Comparison of ENCODE assay signal across 10 mouse cellular contexts in genomic region chr4:34966336-34966957, GRCm38 (mm10).
A peak's percentile ranks its signal among the peaks of the same experiment; 100 is the strongest.
DNase-seq lines count a peak whose midpoint lies in the region.
"Had no signal": no experiment of that assay in that cellular context is flagged by ENCODE, and none has a peak within 500 bp of the region (broad histone marks: within the 10 kb centered on the region; RNA-seq: fewer than 3 reads in every experiment).

No protein-coding gene starts in this region.

- DNase-seq in cerebellum, postnatal 10 days = peak; percentile 65 to 79
- DNase-seq in cerebellum, postnatal 36 days = no peak
- peak; percentile 43 to 49 for DNase-seq in layer of hippocampus, adult 8-10 months (ENCODE audit: low spot score in 2 of 2)
- DNase-seq in layer of hippocampus, postnatal 25 days (ENCODE audit: extremely low spot score in 1 of 2, low spot score in 1 of 2) = no peak
- DNase-seq in frontal cortex, adult 2 months (ENCODE audit: extremely low spot score in 1 of 2, low spot score in 1 of 2) = peak; percentile 65 to 76
- DNase-seq in lung, postnatal 25 days (ENCODE audit: low spot score) = peak; percentile 28
- DNase-seq in kidney, adult 18-20 months = no peak
- DNase-seq in urinary bladder, postnatal 36 days (ENCODE audit: low spot score in 2 of 2) = no peak
- DNase-seq: kidney, postnatal 10 days; liver, embryonic 13.5 days had no signal

Comparison
In these comparisons a context has a peak if more than half of its experiments do, and no peak if none do; other contexts are left out.
1. DNase-seq: peak in cerebellum, postnatal 10 days (2 of 2), layer of hippocampus, adult 8-10 months (2 of 2), frontal cortex, adult 2 months (2 of 2) and lung, postnatal 25 days (single experiment); none in cerebellum, postnatal 36 days (0 of 2), layer of hippocampus, postnatal 25 days (0 of 2), kidney, adult 18-20 months (single experiment) and urinary bladder, postnatal 36 days (0 of 2).